Mouse (Mus musculus) intestine, embryonic 14.5 days (tissue): ENCODE measurements around the gene Hmg20b. TPM values are rescaled to one million over a fixed set of nuclear protein-coding genes. Genes with fewer than 3 reads are reported as not detected.

ENCODE experiments used
- ATAC-seq: fragments of 200-750 bp; cut with Nextera tagmentation; replicated peaks from 2 replicates; pipeline ENCODE4 v1.8.0; 2017; ENCODE audit warnings: low read depth, moderate number of reproducible peaks, moderate TSS enrichment, moderate library complexity; ENCODE audit not compliant: low FRiP score, low TSS enrichment
- DNase-seq: peaks from one replicate; pipeline ENCODE4 v3.0.0-alpha.2; 2018; ENCODE audit warnings: low spot score
- H3K27ac ChIP-seq: fragments of 300-500 bp; sonication (generic); 2 replicates; pipeline ENCODE4 v1.5.1; 2014; ENCODE audit warnings: low read depth, mild to moderate bottlenecking, control low read depth
- H3K27me3 ChIP-seq: fragments of 300-500 bp; sonication (generic); replicated peaks from 2 replicates; pipeline ENCODE4 v1.6.1; 2014; ENCODE audit warnings: low read length, control low read depth; ENCODE audit not compliant: control insufficient read depth, insufficient read depth
- H3K36me3 ChIP-seq: fragments of 300-500 bp; sonication (generic); 2 replicates; pipeline ENCODE4 v1.6.1; 2014; ENCODE audit warnings: low read length, control low read depth; ENCODE audit not compliant: control insufficient read depth, insufficient read depth
- H3K4me1 ChIP-seq: fragments of 300-500 bp; sonication (generic); replicated peaks from 2 replicates; pipeline ENCODE4 v1.6.1; 2014; ENCODE audit warnings: low read length, control low read depth, mixed read lengths; ENCODE audit not compliant: control insufficient read depth, insufficient read depth
- H3K4me2 ChIP-seq: fragments of 300-500 bp; sonication (generic); 2 replicates; pipeline ENCODE4 v1.6.1; 2014; ENCODE audit warnings: low read length
- H3K4me3 ChIP-seq: fragments of 300-500 bp; sonication (generic); 2 replicates; pipeline ENCODE4 v1.5.1; 2014; ENCODE audit warnings: low read depth, low read length, control low read depth, mixed read lengths
- H3K9ac ChIP-seq: fragments of 300-500 bp; sonication (generic); 2 replicates; pipeline ENCODE4 v1.6.1; 2014; ENCODE audit warnings: mild to moderate bottlenecking, low read length
- H3K9me3 ChIP-seq: fragments of 300-500 bp; sonication (generic); 2 replicates; pipeline ENCODE4 v1.6.1; 2016; ENCODE audit warnings: low read length, control low read depth; ENCODE audit not compliant: control insufficient read depth
- WGBS: fragments of 180-500 bp; shearing (Covaris S2); extraction: QIAGEN DNeasy Blood & Tissue Kit; methylation state at CpG from one replicate; pipeline ENCODE4 v1.1.7; 2014; 5-methylcytosine and 5-hydroxymethylcytosine counted together
- polyA plus RNA-seq: library from polyadenylated mRNA; unstranded; fragments of >200 nt; fragmentation: Nextera tagmentation; extraction: Ambion mirVana; gene quantifications from 2 replicates; pipeline ENCODE4 v1.2.1, GENCODE M21; 2014

Gene Hmg20b
- polyA plus RNA-seq, 1 experiment from 2014 or later: 86.8 TPM

- Histone ChIP-seq H3K9ac (no peak overlapping the region), H3K4me3 (no peak overlapping the region), H3K4me1 (peaks cover 15% of the 10 kb centered on the region), H3K27ac (no peak overlapping the region), H3K36me3 (no peaks in the 10 kb centered on the region), H3K9me3 (no peaks in the 10 kb centered on the region), H3K27me3 (peaks cover 36% of the 10 kb centered on the region), H3K4me2 (no peak overlapping the region)
- no peak for ATAC-seq
- WGBS: 34% methylated on average over 16 of the region's 16 CpGs
- DNase-seq: peak; percentile 87
Observed at GRCm38 (mm10) chr10:81341333-81341949, 8.8 kb downstream of the Hmg20b start.

GRCm38 (mm10) chr10:81340551-81341332 is 9.5 kb downstream of the Hmg20b start:
- Histone ChIP-seq H3K27me3 (peaks cover 36% of the 10 kb centered on the region), H3K4me2 (no peak overlapping the region), H3K4me1 (peaks cover 19% of the 10 kb centered on the region), H3K9me3 (no peaks in the 10 kb centered on the region), H3K27ac (no peak overlapping the region), H3K9ac (no peak overlapping the region), H3K4me3 (no peak overlapping the region), H3K36me3 (no peaks in the 10 kb centered on the region)
- ATAC-seq (no peak), DNase-seq (no peak)
- WGBS: 43% methylated on average over 17 of the region's 17 CpGs

- no peak overlapping the region for H3K9ac ChIP-seq
- no peak for DNase-seq
- no peaks in the 10 kb centered on the region for H3K9me3 ChIP-seq
- no peak overlapping the region for H3K4me3 ChIP-seq
- H3K4me2 ChIP-seq: no peak overlapping the region
- H3K27me3 ChIP-seq: peaks cover 9% of the 10 kb centered on the region; the same call in 1 of the 2 replicates
- peaks cover 31% of the 10 kb centered on the region for H3K4me1 ChIP-seq
- no peak for ATAC-seq
- WGBS: 89% methylated on average over 4 of the region's 4 CpGs
- H3K27ac ChIP-seq: peak overlapping the region; percentile 80; the same call in 1 of the 2 replicates
- no peaks in the 10 kb centered on the region for H3K36me3 ChIP-seq
Observed at GRCm38 (mm10) chr10:81336558-81336957, 13.7 kb downstream of the Hmg20b start.

GRCm38 (mm10) chr10:81335393-81336340 is 14.6 kb downstream of the Hmg20b start:
- Histone ChIP-seq H3K9ac (peak overlapping the region; percentile 11; the same call in 1 of the 2 replicates), H3K4me2 (peak overlapping the region; percentile 31; the same call in 1 of the 2 replicates), H3K4me1 (peaks cover 28% of the 10 kb centered on the region), H3K4me3 (0 out of 2 replicates have a peak overlapping the region, but pooled peaks have one; percentile 6), H3K27me3 (peaks cover 9% of the 10 kb centered on the region; the same call in 1 of the 2 replicates), H3K27ac (peak overlapping the region; percentile 80), H3K9me3 (no peaks in the 10 kb centered on the region), H3K36me3 (no peaks in the 10 kb centered on the region)
- 43% methylated on average over 19 of the region's 19 CpGs for WGBS
- DNase-seq (no peak), ATAC-seq (peak; percentile 33; the same call in 1 of the 2 replicates)

GRCm38 (mm10) chr10:81334324-81334723 is 16.0 kb downstream of the Hmg20b start:
- no peak for ATAC-seq
- peaks cover 38% of the 10 kb centered on the region for H3K4me1 ChIP-seq

GRCm38 (mm10) chr10:81332277-81332676 is 18.0 kb downstream of the Hmg20b start:
- 30% methylated on average over 29 of the region's 29 CpGs for WGBS
- no peaks in the 10 kb centered on the region for H3K9me3 ChIP-seq
- no peak for ATAC-seq
- 0 out of 2 replicates have a peak overlapping the region, but pooled peaks have one; percentile 1 for H3K4me3 ChIP-seq
- H3K27me3 ChIP-seq: 0 out of 2 replicates have a peak, but pooled peaks cover 6% of the 10 kb centered on the region
- H3K4me1 ChIP-seq: peaks cover 51% of the 10 kb centered on the region
- H3K27ac ChIP-seq: no peak overlapping the region
- peaks cover 4% of the 10 kb centered on the region for H3K36me3 ChIP-seq
- H3K9ac ChIP-seq: 0 out of 2 replicates have a peak overlapping the region, but pooled peaks have one; percentile 3
- H3K4me2 ChIP-seq: peak overlapping the region; percentile 33
- no peak for DNase-seq

More at GRCm38 (mm10) chr10:81334324-81334723, 16.0 kb downstream of the Hmg20b start:
- Histone ChIP-seq H3K4me3 (no peak overlapping the region), H3K27ac (no peak overlapping the region), H3K36me3 (no peaks in the 10 kb centered on the region), H3K27me3 (peaks cover 9% of the 10 kb centered on the region; the same call in 1 of the 2 replicates), H3K4me2 (no peak overlapping the region), H3K9ac (no peak overlapping the region), H3K9me3 (no peaks in the 10 kb centered on the region)
- no peak for DNase-seq
- WGBS: 67% methylated on average over 11 of the region's 11 CpGs

- ATAC-seq (peak; percentile 13; the same call in 1 of the 2 replicates), DNase-seq (no peak)
- Histone ChIP-seq H3K9ac (peak overlapping the region; percentile 34), H3K4me3 (peak overlapping the region; percentile 29), H3K36me3 (peaks cover 26% of the 10 kb centered on the region), H3K4me1 (peaks cover 39% of the 10 kb centered on the region), H3K4me2 (peak overlapping the region; percentile 54), H3K27ac (peak overlapping the region; percentile 94), H3K27me3 (0 out of 2 replicates have a peak, but pooled peaks cover 6% of the 10 kb centered on the region), H3K9me3 (no peaks in the 10 kb centered on the region)
- WGBS: 44% methylated on average over 4 of the region's 4 CpGs
Observed at GRCm38 (mm10) chr10:81330007-81330406, 20.3 kb downstream of the Hmg20b start.
